ENCODE assay signal across 27 mouse cellular contexts in genomic region chr5:23439857-23440256, GRCm38 (mm10). TPM values are rescaled to one million over a fixed set of nuclear protein-coding genes. Genes with fewer than 3 reads are reported as not detected.
A peak's percentile ranks its signal among the peaks of the same experiment; 100 is the strongest.
DNase-seq lines count a peak whose midpoint lies in the region; ATAC-seq and TF ChIP-seq lines count a peak whose summit lies in the region.
"Had no signal": no experiment of that assay in that cellular context is flagged by ENCODE, and none has a peak within 500 bp of the region (broad histone marks: within the 10 kb centered on the region; RNA-seq: fewer than 3 reads in every experiment).

No protein-coding gene starts in this region.

- no peak for ATAC-seq in hindbrain, embryonic 13.5 days (ENCODE audit: low FRiP score)
- no peak for ATAC-seq in hindbrain, embryonic 11.5 days (ENCODE audit: low FRiP score)
- peak; percentile 7; the same call in 1 of the 2 replicates for ATAC-seq in lung, postnatal 0 days
- no peak for ATAC-seq in neural tube, embryonic 13.5 days (ENCODE audit: low read depth)
- ATAC-seq in neural tube, embryonic 15.5 days (ENCODE audit: low FRiP score), result no peak
- ATAC-seq: activated CD4-positive, CD25-positive, alpha-beta regulatory T cell, adult 4 months; forebrain, postnatal 0 days had no signal

- H3K36me3 ChIP-seq in hindbrain, embryonic 13.5 days, result no peaks in the 10 kb centered on the region
- no peaks in the 10 kb centered on the region for H3K36me3 ChIP-seq in hindbrain, embryonic 11.5 days (ENCODE audit: control insufficient read depth, insufficient read depth, low read length)
- H3K36me3 ChIP-seq in lung, postnatal 0 days (ENCODE audit: insufficient read depth, low read length), result no peaks in the 10 kb centered on the region
- no peaks in the 10 kb centered on the region for H3K36me3 ChIP-seq in neural tube, embryonic 13.5 days
- no peaks in the 10 kb centered on the region for H3K36me3 ChIP-seq in neural tube, embryonic 15.5 days
- H3K36me3 ChIP-seq: embryonic facial prominence, embryonic 13.5 days; heart, embryonic 15.5 days; limb, embryonic 10.5 days had no signal

- H3K27me3 ChIP-seq in hindbrain, embryonic 13.5 days, result no peaks in the 10 kb centered on the region
- no peaks in the 10 kb centered on the region for H3K27me3 ChIP-seq in hindbrain, embryonic 11.5 days (ENCODE audit: control insufficient read depth, insufficient read depth, low read length)
- H3K27me3 ChIP-seq in lung, postnatal 0 days (replicated peaks; ENCODE audit: insufficient read depth, low read length), result no peaks in the 10 kb centered on the region
- H3K27me3 ChIP-seq in neural tube, embryonic 13.5 days, result no peaks in the 10 kb centered on the region
- no peaks in the 10 kb centered on the region for H3K27me3 ChIP-seq in neural tube, embryonic 15.5 days (replicated peaks)
- H3K27me3 ChIP-seq: embryonic facial prominence, embryonic 13.5 days; heart, embryonic 15.5 days had no signal

- no peaks in the 10 kb centered on the region for H3K9me3 ChIP-seq in hindbrain, embryonic 13.5 days
- H3K9me3 ChIP-seq in hindbrain, embryonic 11.5 days (ENCODE audit: control insufficient read depth, low read length), result no peaks in the 10 kb centered on the region
- H3K9me3 ChIP-seq in lung, postnatal 0 days (ENCODE audit: low read length), result no peaks in the 10 kb centered on the region
- H3K9me3 ChIP-seq in neural tube, embryonic 13.5 days, result no peaks in the 10 kb centered on the region
- H3K9me3 ChIP-seq in neural tube, embryonic 15.5 days (replicated peaks), result no peaks in the 10 kb centered on the region
- H3K9me3 ChIP-seq: embryonic facial prominence, embryonic 13.5 days; heart, embryonic 15.5 days; limb, embryonic 10.5 days had no signal

- TF ChIP-seq EP300 in lung, postnatal 0 days (IDR thresholded peaks at IDR 0.05), result peak; percentile 60; the same call in 1 of the 2 replicates

- H3K4me3 ChIP-seq in hindbrain, embryonic 13.5 days, result no peak overlapping the region
- H3K4me3 ChIP-seq in hindbrain, embryonic 11.5 days (ENCODE audit: low read depth, low read length), result no peak overlapping the region
- H3K4me3 ChIP-seq in lung, postnatal 0 days (ENCODE audit: low read depth, low read length), result no peak overlapping the region
- H3K4me3 ChIP-seq in neural tube, embryonic 13.5 days, result no peak overlapping the region
- no peak overlapping the region for H3K4me3 ChIP-seq in neural tube, embryonic 15.5 days (replicated peaks)
- H3K4me3 ChIP-seq: embryonic facial prominence, embryonic 13.5 days; erythroblast, embryonic 14.5 days; heart, embryonic 15.5 days; limb, embryonic 10.5 days; myocyte had no signal

- no peak overlapping the region for H3K9ac ChIP-seq in hindbrain, embryonic 13.5 days
- no peak overlapping the region for H3K9ac ChIP-seq in hindbrain, embryonic 11.5 days (ENCODE audit: low read depth, low read length)
- no peak overlapping the region for H3K9ac ChIP-seq in lung, postnatal 0 days (replicated peaks; ENCODE audit: low read depth)
- no peak overlapping the region for H3K9ac ChIP-seq in neural tube, embryonic 13.5 days
- no peak overlapping the region for H3K9ac ChIP-seq in neural tube, embryonic 15.5 days (replicated peaks)
- H3K9ac ChIP-seq: embryonic facial prominence, embryonic 13.5 days; forebrain, postnatal 0 days; heart, embryonic 15.5 days had no signal

- H3K4me2 ChIP-seq in hindbrain, embryonic 13.5 days, result peak overlapping the region; percentile 42
- no peak overlapping the region for H3K4me2 ChIP-seq in hindbrain, embryonic 11.5 days (replicated peaks; ENCODE audit: low read depth, low read length)
- H3K4me2 ChIP-seq in lung, postnatal 0 days (replicated peaks; ENCODE audit: low read depth, low read length), result no peak overlapping the region
- peak overlapping the region; percentile 40; the same call in 1 of the 2 replicates for H3K4me2 ChIP-seq in neural tube, embryonic 13.5 days
- H3K4me2 ChIP-seq in neural tube, embryonic 15.5 days, result peak overlapping the region; percentile 40; the same call in 1 of the 2 replicates
- H3K4me2 ChIP-seq: embryonic facial prominence, embryonic 13.5 days; heart, embryonic 15.5 days had no signal

- peaks cover 37% of the 10 kb centered on the region for H3K4me1 ChIP-seq in hindbrain, embryonic 13.5 days (replicated peaks)
- H3K4me1 ChIP-seq in hindbrain, embryonic 11.5 days (replicated peaks; ENCODE audit: control insufficient read depth, insufficient read depth, low read length), result no peaks in the 10 kb centered on the region
- peaks cover 8% of the 10 kb centered on the region; the same call in 1 of the 2 replicates for H3K4me1 ChIP-seq in lung, postnatal 0 days (ENCODE audit: insufficient read depth, low read depth, low read length)
- peaks cover 52% of the 10 kb centered on the region for H3K4me1 ChIP-seq in neural tube, embryonic 13.5 days (replicated peaks)
- H3K4me1 ChIP-seq in neural tube, embryonic 15.5 days, result peaks cover 35% of the 10 kb centered on the region

- no peak for TF ChIP-seq CTCF in lung, postnatal 0 days (IDR thresholded peaks at IDR 0.05)

- 92% methylated on average over 3 of the region's 3 CpGs for WGBS in hindbrain, embryonic 13.5 days
- WGBS in hindbrain, embryonic 11.5 days, result 85% methylated on average over 3 of the region's 3 CpGs
- WGBS in lung, postnatal 0 days, result 70% methylated on average over 3 of the region's 3 CpGs
- 87% methylated on average over 3 of the region's 3 CpGs for WGBS in neural tube, embryonic 13.5 days
- 85% methylated on average over 3 of the region's 3 CpGs for WGBS in neural tube, embryonic 15.5 days

- DNase-seq in hindbrain, embryonic 11.5 days (ENCODE audit: low spot score), result no peak
- DNase-seq in lung, postnatal 0 days (ENCODE audit: low spot score), result peak; percentile 74
- DNase-seq in lung, adult 18-20 months, result no peak
- no peak for DNase-seq in neural tube, embryonic 10.5 days (ENCODE audit: extremely low spot score, low spot score)
- DNase-seq in kidney, postnatal 4 days, result no peak
- DNase-seq: adrenal gland, postnatal 25 days; cerebellum, adult 8-10 months; cerebellum, postnatal 36 days; embryo, embryonic 11 days; forebrain, postnatal 0 days; gastrocnemius, postnatal 25 days; heart, postnatal 36 days; kidney, adult 2 months; liver; right cerebral cortex, postnatal 25 days; spleen, adult 18-20 months had no signal

- H3K27ac ChIP-seq in hindbrain, embryonic 13.5 days, result no peak overlapping the region
- no peak overlapping the region for H3K27ac ChIP-seq in hindbrain, embryonic 11.5 days (ENCODE audit: low read depth, low read length)
- no peak overlapping the region for H3K27ac ChIP-seq in lung, postnatal 0 days (ENCODE audit: low read length)
- H3K27ac ChIP-seq in neural tube, embryonic 13.5 days (replicated peaks), result no peak overlapping the region
- no peak overlapping the region for H3K27ac ChIP-seq in neural tube, embryonic 15.5 days (replicated peaks)
- H3K27ac ChIP-seq: embryonic facial prominence, embryonic 13.5 days; heart, embryonic 15.5 days; kidney, postnatal 0 days; limb, embryonic 10.5 days; macrophage had no signal

RNA-seq across cellular contexts. Expression of gene Kmt2e, which starts 5.6 kb away (rescaled TPM):
- polyA plus RNA-seq in hindbrain, embryonic 13.5 days (2015; fragmentation: Nextera tagmentation; extraction: Ambion mirVana), result 169 and 170 TPM in 2 replicates
- polyA plus RNA-seq in hindbrain, embryonic 11.5 days (2014; fragmentation: Nextera tagmentation; extraction: Ambion mirVana), result 121 and 122 TPM in 2 replicates
- 97.3 and 106 TPM in 2 replicates for polyA plus RNA-seq in lung, postnatal 0 days (2015; fragmentation: Nextera tagmentation; extraction: Ambion mirVana)
- polyA plus RNA-seq in neural tube, embryonic 13.5 days (2015; fragmentation: Nextera tagmentation; extraction: Ambion mirVana), result 151 and 160 TPM in 2 replicates
- polyA plus RNA-seq in neural tube, embryonic 15.5 days (2015; fragmentation: Nextera tagmentation; extraction: Ambion mirVana), result 137 and 147 TPM in 2 replicates

Comparison
In these comparisons a context has a peak if more than half of its experiments do, and no peak if none do; other contexts are left out.
1. H3K4me2 ChIP-seq: peak in hindbrain, embryonic 13.5 days (single experiment), neural tube, embryonic 13.5 days (single experiment) and neural tube, embryonic 15.5 days (single experiment); none in hindbrain, embryonic 11.5 days (single experiment) and lung, postnatal 0 days (single experiment).